Mouse (Mus musculus) B cell, adult 67 days (primary cell): ENCODE measurements around the gene Ints4. TPM values are rescaled to one million over a fixed set of nuclear protein-coding genes. Genes with fewer than 3 reads are reported as not detected.

ENCODE experiments used
- total RNA-seq, 2 experiments: library from RNA; stranded (reverse); gene quantifications; 4 replicates each; pipeline ENCODE4 v1.2.4; 2023

The Ints4 gene
- total RNA-seq = 100 to 1,000 TPM in 1 of 2 experiments, 10 to 100 TPM in 1; 92.6 to 101 TPM

GRCm38 (mm10) chr7:97480821-97481339 lies at the start of gene Ints4:
TSS of gene Ints4 (plus strand) at chr7:97480956.

GRCm38 (mm10) chr7:97451023-97451422 lies 29.7 kb upstream of the Ints4 start, which contains the start of gene Kctd14:
TSS of gene Kctd14 (plus strand) at chr7:97451323.

GRCm38 (mm10) chr7:97579067-97579975 lies 98.6 kb downstream of the Ints4 start, which contains the start of the genes Aamdc and Rsf1:
TSS of gene Aamdc (minus strand) at chr7:97579497.
TSS of gene Rsf1 (plus strand) at chr7:97579889.

Other genes with a start within 250 kb of the Ints4 start
- gene Usp35, start 148.9 kb upstream of the Ints4 start, total RNA-seq = 1 to 10 TPM; 5.5 to 8.5 TPM
- 1 to 10 TPM; 2.0 to 2.1 TPM for gene Kctd21, start 148.6 kb upstream of the Ints4 start, total RNA-seq
- 10 to 100 TPM; 16.6 to 21.0 TPM for gene Alg8, start 109.3 kb upstream of the Ints4 start, total RNA-seq
- 10 to 100 TPM; 52.5 to 61.9 TPM for gene Ndufc2, start 81.0 kb upstream of the Ints4 start, total RNA-seq
- not detected for gene Thrsp, start 63.2 kb upstream of the Ints4 start, total RNA-seq
- 10 to 100 TPM in 1 of 2 experiments, 1 to 10 TPM in 1; 7.7 to 12.5 TPM for gene Kctd14, start 29.6 kb upstream of the Ints4 start, total RNA-seq
- 10 to 100 TPM in 1 of 2 experiments, 1 to 10 TPM in 1; 7.8 to 13.8 TPM for gene Aamdc, start 98.5 kb downstream of the Ints4 start, total RNA-seq
- gene Rsf1, start 98.9 kb downstream of the Ints4 start, total RNA-seq = 10 to 100 TPM; 72.1 to 77.8 TPM
- 10 to 100 TPM; 56.7 to 57.8 TPM for gene Clns1a, start 215.7 kb downstream of the Ints4 start, total RNA-seq